Mouse (Mus musculus): ENCODE data around the gene 3110021N24Rik. TPM values are rescaled to one million over a fixed set of nuclear protein-coding genes. Genes with fewer than 3 reads are reported as not detected.
A peak's percentile ranks its signal among the peaks of the same experiment; 100 is the strongest.
"Not testable (repeated sequence)": the region's sequence is repeated elsewhere in the genome, so short reads cannot be mapped to it uniquely, and the experiment has no call there.

3110021N24Rik gene
- 1.3 and 2.0 TPM in 2 replicates for polyA plus RNA-seq (2014; fragmentation: Nextera tagmentation; extraction: Ambion mirVana)

DNA sequence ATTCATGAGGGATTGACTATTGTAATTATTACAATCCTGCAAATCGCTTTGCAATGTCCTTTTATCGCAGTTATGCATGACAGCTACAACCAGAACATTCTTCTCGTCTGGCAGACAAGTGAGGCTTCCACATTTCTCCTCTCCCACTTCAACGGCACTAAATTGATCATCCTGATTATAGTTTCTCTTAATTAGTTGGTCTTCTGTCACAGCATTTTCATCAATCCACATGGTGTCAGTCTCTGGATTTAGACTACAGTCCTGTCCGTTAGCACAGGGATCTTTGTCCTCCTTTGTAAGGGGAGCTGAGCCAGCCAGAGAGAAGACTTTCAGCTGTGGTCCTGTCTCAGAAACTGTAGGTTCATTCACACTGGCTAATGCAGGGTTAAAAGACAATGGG is at the start of gene 3110021N24Rik:
3110021N24Rik (plus strand) TSS at position 301 of the 400 bp plus-strand sequence.
- no peaks in the 10 kb centered on the region for H3K36me3 ChIP-seq (ENCODE audit: control insufficient read depth, insufficient read depth, low read length)
- ATAC-seq (ENCODE audit: low FRiP score), result no peak
- H3K27ac ChIP-seq (ENCODE audit: low read depth, low read length), result no peak within 1 kb of the TSS
- no peaks in the 10 kb centered on the region for H3K27me3 ChIP-seq (ENCODE audit: control insufficient read depth, insufficient read depth, low read length)
- H3K4me3 ChIP-seq (ENCODE audit: low read depth, low read length), result no peak within 1 kb of the TSS
- no peaks in the 10 kb centered on the region for H3K4me1 ChIP-seq (replicated peaks; ENCODE audit: control insufficient read depth, insufficient read depth, low read length)
- H3K9me3 ChIP-seq (ENCODE audit: control insufficient read depth, low read length), result no peaks in the 10 kb centered on the region
- no peak within 1 kb of the TSS for H3K9ac ChIP-seq (ENCODE audit: low read depth, low read length)
- no peak for DNase-seq (ENCODE audit: low spot score)
- WGBS, result 90% methylated on average over 5 of the region's 5 CpGs
- H3K4me2 ChIP-seq (replicated peaks; ENCODE audit: low read depth, low read length), result no peak within 1 kb of the TSS

GRCm38 (mm10) chr4:108686156-108686555 is 33.3 kb upstream of the 3110021N24Rik start:
- no peaks in the 10 kb centered on the region for H3K4me1 ChIP-seq (replicated peaks; ENCODE audit: control insufficient read depth, insufficient read depth, low read length)
- no peaks in the 10 kb centered on the region for H3K9me3 ChIP-seq (ENCODE audit: control insufficient read depth, low read length)
- DNase-seq (ENCODE audit: low spot score), result no peak
- H3K27ac ChIP-seq (ENCODE audit: low read depth, low read length), result no peak overlapping the region
- no peak overlapping the region for H3K4me2 ChIP-seq (replicated peaks; ENCODE audit: low read depth, low read length)
- no peak for ATAC-seq (ENCODE audit: low FRiP score)
- H3K4me3 ChIP-seq (ENCODE audit: low read depth, low read length), result no peak overlapping the region
- no peak overlapping the region for H3K9ac ChIP-seq (ENCODE audit: low read depth, low read length)
- no peaks in the 10 kb centered on the region for H3K27me3 ChIP-seq (ENCODE audit: control insufficient read depth, insufficient read depth, low read length)
- no peaks in the 10 kb centered on the region for H3K36me3 ChIP-seq (ENCODE audit: control insufficient read depth, insufficient read depth, low read length)
- WGBS, result 49% methylated on average over 3 of the region's 3 CpGs

- H3K9me3 ChIP-seq (ENCODE audit: control insufficient read depth, low read length); H3K4me3 ChIP-seq (ENCODE audit: low read depth, low read length); ATAC-seq (ENCODE audit: low FRiP score); H3K36me3 ChIP-seq (ENCODE audit: control insufficient read depth, insufficient read depth, low read length); H3K4me1 ChIP-seq (replicated peaks; ENCODE audit: control insufficient read depth, insufficient read depth, low read length); H3K27me3 ChIP-seq (ENCODE audit: control insufficient read depth, insufficient read depth, low read length); H3K4me2 ChIP-seq (replicated peaks; ENCODE audit: low read depth, low read length); DNase-seq (ENCODE audit: low spot score); H3K9ac ChIP-seq (ENCODE audit: low read depth, low read length); H3K27ac ChIP-seq (ENCODE audit: low read depth, low read length): not testable (repeated sequence)
- WGBS, result 95% methylated on average over 5 of the region's 7 CpGs
Measured at GRCm38 (mm10) chr4:108687098-108687497, 32.4 kb upstream of the 3110021N24Rik start.

DNA sequence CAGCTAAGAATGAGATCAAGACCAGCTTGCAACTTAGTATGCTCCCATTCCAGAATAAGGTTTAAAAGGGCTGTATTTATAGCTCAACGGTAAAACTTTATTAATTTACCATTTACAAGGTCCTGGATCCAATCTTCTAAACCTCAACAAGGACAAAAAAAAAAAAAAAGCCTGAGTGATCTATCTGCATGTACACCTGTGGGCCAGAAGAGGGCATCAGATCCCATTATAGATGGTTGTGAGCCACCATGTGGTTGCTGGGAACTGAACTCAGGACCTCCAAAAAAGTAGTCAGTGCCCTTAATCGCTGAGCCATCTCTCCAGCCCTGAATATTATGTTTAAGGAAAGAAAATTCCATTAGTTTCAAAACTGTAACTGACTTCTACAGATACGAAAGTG is 29.0 kb upstream of the 3110021N24Rik start:
- ATAC-seq (ENCODE audit: low FRiP score) (no peak), DNase-seq (ENCODE audit: low spot score) (no peak)
- H3K4me2 ChIP-seq (replicated peaks; ENCODE audit: low read depth, low read length), result no peak overlapping the region
- no peak overlapping the region for H3K27ac ChIP-seq (ENCODE audit: low read depth, low read length)
- no peaks in the 10 kb centered on the region for H3K4me1 ChIP-seq (replicated peaks; ENCODE audit: control insufficient read depth, insufficient read depth, low read length)
- H3K4me3 ChIP-seq (ENCODE audit: low read depth, low read length), result no peak overlapping the region
- 92% methylated on average over 3 of the region's 3 CpGs for WGBS
- H3K9ac ChIP-seq (ENCODE audit: low read depth, low read length), result no peak overlapping the region
- H3K27me3 ChIP-seq (ENCODE audit: control insufficient read depth, insufficient read depth, low read length), result no peaks in the 10 kb centered on the region
- H3K36me3 ChIP-seq (ENCODE audit: control insufficient read depth, insufficient read depth, low read length), result no peaks in the 10 kb centered on the region
- H3K9me3 ChIP-seq (ENCODE audit: control insufficient read depth, low read length), result no peaks in the 10 kb centered on the region

- Histone ChIP-seq H3K36me3 (ENCODE audit: control insufficient read depth, insufficient read depth, low read length) (no peaks in the 10 kb centered on the region), H3K4me3 (ENCODE audit: low read depth, low read length) (no peak overlapping the region), H3K4me2 (replicated peaks; ENCODE audit: low read depth, low read length) (no peak overlapping the region), H3K4me1 (replicated peaks; ENCODE audit: control insufficient read depth, insufficient read depth, low read length) (no peaks in the 10 kb centered on the region), H3K9me3 (ENCODE audit: control insufficient read depth, low read length) (no peaks in the 10 kb centered on the region), H3K9ac (ENCODE audit: low read depth, low read length) (no peak overlapping the region), H3K27ac (ENCODE audit: low read depth, low read length) (no peak overlapping the region), H3K27me3 (ENCODE audit: control insufficient read depth, insufficient read depth, low read length) (no peaks in the 10 kb centered on the region)
- no peak for DNase-seq (ENCODE audit: low spot score)
- ATAC-seq (ENCODE audit: low FRiP score), result no peak
Measured at GRCm38 (mm10) chr4:108691469-108691868, 28.0 kb upstream of the 3110021N24Rik start.

DNA sequence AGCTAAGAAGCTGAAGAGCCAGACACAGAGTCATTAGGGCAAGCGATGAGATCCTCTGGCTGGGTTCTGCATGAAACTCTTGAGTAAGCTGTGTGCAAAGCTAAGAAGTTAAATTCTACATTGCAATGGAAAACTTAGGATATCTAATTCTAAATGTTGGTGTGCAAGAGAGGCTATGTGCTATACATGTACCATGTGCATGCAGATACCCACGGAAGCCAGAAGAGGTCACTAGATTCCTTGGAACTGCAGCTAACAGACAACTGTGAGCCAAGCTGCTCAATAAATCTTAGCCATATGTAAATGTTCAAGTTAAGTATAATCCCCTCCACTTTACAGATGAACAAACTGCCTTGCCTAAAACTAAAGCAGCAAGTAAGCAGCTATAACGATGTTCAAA is 22.5 kb upstream of the 3110021N24Rik start:
- H3K9me3 ChIP-seq (ENCODE audit: control insufficient read depth, low read length), result no peaks in the 10 kb centered on the region
- no peaks in the 10 kb centered on the region for H3K4me1 ChIP-seq (replicated peaks; ENCODE audit: control insufficient read depth, insufficient read depth, low read length)
- H3K36me3 ChIP-seq (ENCODE audit: control insufficient read depth, insufficient read depth, low read length), result no peaks in the 10 kb centered on the region
- peak; percentile 41 for DNase-seq (ENCODE audit: low spot score)
- no peak for ATAC-seq (ENCODE audit: low FRiP score)
- 56% methylated on average over 3 of the region's 3 CpGs for WGBS
- H3K9ac ChIP-seq (ENCODE audit: low read depth, low read length), result no peak overlapping the region
- no peak overlapping the region for H3K4me2 ChIP-seq (replicated peaks; ENCODE audit: low read depth, low read length)
- no peak overlapping the region for H3K27ac ChIP-seq (ENCODE audit: low read depth, low read length)
- no peaks in the 10 kb centered on the region for H3K27me3 ChIP-seq (ENCODE audit: control insufficient read depth, insufficient read depth, low read length)
- no peak overlapping the region for H3K4me3 ChIP-seq (ENCODE audit: low read depth, low read length)

DNA sequence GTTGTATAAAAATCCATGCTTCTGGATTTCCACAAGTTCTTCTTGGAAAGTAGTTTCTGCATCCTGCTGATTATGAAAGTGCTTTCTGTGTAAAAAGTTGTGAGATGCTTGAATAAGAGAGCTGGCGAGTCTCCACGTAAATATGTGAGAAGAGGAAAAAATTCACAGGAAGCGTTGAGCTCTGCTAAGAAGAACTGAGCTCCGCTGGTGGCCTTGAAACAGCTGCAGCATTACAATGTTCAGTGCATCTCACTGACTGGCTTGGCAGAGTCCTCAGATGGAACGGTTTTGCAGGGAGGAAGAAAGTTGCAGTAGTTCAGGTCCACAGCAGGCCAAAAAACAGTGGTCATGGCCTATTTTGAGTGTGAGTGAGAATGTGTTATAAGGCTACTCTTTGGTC is 11.2 kb upstream of the 3110021N24Rik start:
- DNase-seq (ENCODE audit: low spot score) (no peak), ATAC-seq (ENCODE audit: low FRiP score) (no peak)
- 89% methylated on average over 5 of the region's 5 CpGs for WGBS
- Histone ChIP-seq H3K4me2 (replicated peaks; ENCODE audit: low read depth, low read length) (no peak overlapping the region), H3K9me3 (ENCODE audit: control insufficient read depth, low read length) (no peaks in the 10 kb centered on the region), H3K9ac (ENCODE audit: low read depth, low read length) (no peak overlapping the region), H3K27me3 (ENCODE audit: control insufficient read depth, insufficient read depth, low read length) (no peaks in the 10 kb centered on the region), H3K36me3 (ENCODE audit: control insufficient read depth, insufficient read depth, low read length) (no peaks in the 10 kb centered on the region), H3K27ac (ENCODE audit: low read depth, low read length) (no peak overlapping the region), H3K4me1 (replicated peaks; ENCODE audit: control insufficient read depth, insufficient read depth, low read length) (no peaks in the 10 kb centered on the region), H3K4me3 (ENCODE audit: low read depth, low read length) (no peak overlapping the region)

- Histone ChIP-seq H3K9me3 (ENCODE audit: control insufficient read depth, low read length) (no peaks in the 10 kb centered on the region), H3K9ac (ENCODE audit: low read depth, low read length) (no peak overlapping the region), H3K4me2 (replicated peaks; ENCODE audit: low read depth, low read length) (no peak overlapping the region), H3K36me3 (ENCODE audit: control insufficient read depth, insufficient read depth, low read length) (no peaks in the 10 kb centered on the region), H3K27ac (ENCODE audit: low read depth, low read length) (no peak overlapping the region), H3K4me1 (replicated peaks; ENCODE audit: control insufficient read depth, insufficient read depth, low read length) (no peaks in the 10 kb centered on the region), H3K27me3 (ENCODE audit: control insufficient read depth, insufficient read depth, low read length) (no peaks in the 10 kb centered on the region), H3K4me3 (ENCODE audit: low read depth, low read length) (no peak overlapping the region)
- no peak for ATAC-seq (ENCODE audit: low FRiP score)
- WGBS, result 92% methylated on average over 3 of the region's 3 CpGs
- no peak for DNase-seq (ENCODE audit: low spot score)
Measured at GRCm38 (mm10) chr4:108721245-108721784, 1.9 kb downstream of the 3110021N24Rik start.

GRCm38 (mm10) chr4:108724102-108724501 is 4.7 kb downstream of the 3110021N24Rik start:
- ATAC-seq (ENCODE audit: low FRiP score), result no peak
- Histone ChIP-seq H3K27me3 (ENCODE audit: control insufficient read depth, insufficient read depth, low read length) (no peaks in the 10 kb centered on the region), H3K9ac (ENCODE audit: low read depth, low read length) (no peak overlapping the region), H3K9me3 (ENCODE audit: control insufficient read depth, low read length) (no peaks in the 10 kb centered on the region), H3K4me2 (replicated peaks; ENCODE audit: low read depth, low read length) (no peak overlapping the region), H3K4me3 (ENCODE audit: low read depth, low read length) (no peak overlapping the region), H3K36me3 (ENCODE audit: control insufficient read depth, insufficient read depth, low read length) (no peaks in the 10 kb centered on the region), H3K4me1 (replicated peaks; ENCODE audit: control insufficient read depth, insufficient read depth, low read length) (no peaks in the 10 kb centered on the region), H3K27ac (ENCODE audit: low read depth, low read length) (no peak overlapping the region)
- DNase-seq (ENCODE audit: low spot score), result no peak
- 91% methylated on average over 2 of the region's 2 CpGs for WGBS
